Mouse (Mus musculus) thymus, adult 2 months (tissue): ENCODE data around the gene Pnpla2.

Experiments used
- CTCF ChIP-seq: fragments of 200-500 bp; IDR thresholded peaks from 2 replicates; pipeline ENCODE4 v1.5.1; 2012; ENCODE audit warnings: mild to moderate bottlenecking, control low read depth, low read length, moderate library complexity, borderline replicate concordance; ENCODE audit not compliant: control insufficient read depth, poor library complexity, insufficient read depth; ENCODE audit errors: extremely low read depth
- POLR2A ChIP-seq: fragments of 200-500 bp; IDR thresholded peaks from 2 replicates; pipeline ENCODE4 v1.6.1; 2012; ENCODE audit warnings: mild to moderate bottlenecking, low read length, control low read depth, moderate library complexity; ENCODE audit not compliant: control insufficient read depth, poor library complexity, insufficient read depth; ENCODE audit errors: extremely low read depth

DNA sequence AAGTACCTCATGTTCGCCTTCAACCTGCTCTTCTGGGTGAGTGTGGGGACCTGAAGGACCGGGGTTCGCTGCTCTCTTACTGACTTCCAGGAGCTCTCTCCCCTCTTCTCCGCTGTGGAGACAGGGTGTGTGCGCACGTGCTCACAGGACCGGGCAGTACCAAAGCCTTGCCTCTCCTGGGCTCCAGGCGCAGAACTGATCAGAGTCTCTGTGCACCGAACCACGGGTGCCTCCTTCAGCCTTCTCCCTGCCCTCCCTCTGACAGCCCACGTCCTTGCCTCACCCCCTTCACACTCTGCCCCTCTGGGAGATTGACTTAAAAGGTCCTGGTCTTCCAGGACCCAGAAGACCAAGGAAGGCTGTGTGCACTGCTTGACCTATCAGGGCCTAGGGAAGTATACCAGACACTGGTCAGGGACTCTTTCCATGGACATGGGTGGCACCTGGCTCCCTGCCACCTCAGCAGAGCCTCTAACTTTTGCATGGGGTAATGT is 27.6 kb downstream of the Pnpla2 start:
- TF ChIP-seq CTCF (no peak), POLR2A (no peak)
